Mouse (Mus musculus): ENCODE measurements around the gene Tuba1b. TPM values are rescaled to one million over a fixed set of nuclear protein-coding genes. Genes with fewer than 3 reads are reported as not detected.

The Tuba1b gene
- polyA plus RNA-seq, 1 experiment from 2014 or later, result 2,216 TPM

DNA sequence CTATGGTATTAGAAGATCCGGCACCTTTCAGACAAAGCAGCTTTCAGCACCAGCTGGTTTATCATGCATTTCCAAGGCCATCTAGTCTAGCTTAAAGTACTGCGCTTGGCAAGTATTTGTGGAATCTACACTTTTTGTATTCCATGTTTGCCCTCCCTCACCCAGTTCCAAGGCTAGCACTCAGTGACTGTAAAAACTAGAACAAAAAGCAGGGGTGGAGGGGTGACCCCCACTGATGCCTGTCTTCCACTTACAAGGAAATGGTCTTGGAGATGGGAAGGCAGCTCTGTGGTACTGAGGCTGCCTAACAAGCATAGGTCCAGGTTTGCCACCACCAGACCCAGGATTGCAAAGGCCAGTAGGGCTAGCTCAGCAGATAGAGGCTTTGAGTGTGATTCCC, 31.8 kb downstream of the Tuba1b start:
- Histone ChIP-seq H3K4me2 (no peak overlapping the region), H3K27ac (ENCODE audit: low read depth) (no peak overlapping the region), H3K4me1 (ENCODE audit: insufficient read depth) (peaks cover 7% of the 10 kb centered on the region; the same call in 1 of the 2 replicates), H3K36me3 (ENCODE audit: insufficient read depth) (peaks cover 28% of the 10 kb centered on the region), H3K9me3 (ENCODE audit: low read depth, low read length) (no peaks in the 10 kb centered on the region), H3K27me3 (ENCODE audit: insufficient read depth, low read length) (peaks cover 26% of the 10 kb centered on the region), H3K9ac (no peak overlapping the region), H3K4me3 (ENCODE audit: low read depth, low read length) (no peak overlapping the region)
- TF ChIP-seq CTCF (IDR thresholded peaks at IDR 0.05; ENCODE audit: low read depth), result no peak
- ATAC-seq (ENCODE audit: insufficient read depth), result no peak
- 87% methylated on average over 2 of the region's 2 CpGs for WGBS
- DNase-seq, result no peak

DNA sequence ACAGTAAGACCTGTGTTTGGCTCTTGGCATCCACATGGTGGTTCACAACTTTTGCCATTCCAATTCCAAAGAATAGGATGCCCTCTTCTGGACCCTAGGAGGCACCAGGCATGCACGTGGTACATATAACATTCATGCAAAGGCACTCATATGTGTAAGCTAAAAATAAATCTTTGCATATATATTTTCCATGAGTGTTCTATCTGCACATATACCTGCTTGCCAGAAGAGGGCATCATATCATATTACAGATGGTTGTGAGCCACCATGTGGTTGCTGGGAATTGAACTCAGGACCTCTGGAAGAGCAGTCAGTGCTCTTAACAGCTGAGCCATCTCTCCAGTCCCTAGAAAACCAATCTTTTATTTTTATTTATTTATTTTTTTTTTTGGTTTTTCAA, 32.8 kb downstream of the Tuba1b start:
- peaks cover 7% of the 10 kb centered on the region; the same call in 1 of the 2 replicates for H3K4me1 ChIP-seq (ENCODE audit: insufficient read depth)
- ATAC-seq (ENCODE audit: insufficient read depth), result no peak
- peaks cover 36% of the 10 kb centered on the region for H3K27me3 ChIP-seq (ENCODE audit: insufficient read depth, low read length)
- no peak for TF ChIP-seq CTCF (IDR thresholded peaks at IDR 0.05; ENCODE audit: low read depth)
- no peak overlapping the region for H3K4me2 ChIP-seq
- H3K27ac ChIP-seq (ENCODE audit: low read depth), result no peak overlapping the region
- DNase-seq, result no peak
- no peak overlapping the region for H3K4me3 ChIP-seq (ENCODE audit: low read depth, low read length)
- no peaks in the 10 kb centered on the region for H3K9me3 ChIP-seq (ENCODE audit: low read depth, low read length)
- no peak overlapping the region for H3K9ac ChIP-seq
- 61% methylated on average over 1 of the region's 1 CpGs for WGBS
- peaks cover 21% of the 10 kb centered on the region for H3K36me3 ChIP-seq (ENCODE audit: insufficient read depth)

DNA sequence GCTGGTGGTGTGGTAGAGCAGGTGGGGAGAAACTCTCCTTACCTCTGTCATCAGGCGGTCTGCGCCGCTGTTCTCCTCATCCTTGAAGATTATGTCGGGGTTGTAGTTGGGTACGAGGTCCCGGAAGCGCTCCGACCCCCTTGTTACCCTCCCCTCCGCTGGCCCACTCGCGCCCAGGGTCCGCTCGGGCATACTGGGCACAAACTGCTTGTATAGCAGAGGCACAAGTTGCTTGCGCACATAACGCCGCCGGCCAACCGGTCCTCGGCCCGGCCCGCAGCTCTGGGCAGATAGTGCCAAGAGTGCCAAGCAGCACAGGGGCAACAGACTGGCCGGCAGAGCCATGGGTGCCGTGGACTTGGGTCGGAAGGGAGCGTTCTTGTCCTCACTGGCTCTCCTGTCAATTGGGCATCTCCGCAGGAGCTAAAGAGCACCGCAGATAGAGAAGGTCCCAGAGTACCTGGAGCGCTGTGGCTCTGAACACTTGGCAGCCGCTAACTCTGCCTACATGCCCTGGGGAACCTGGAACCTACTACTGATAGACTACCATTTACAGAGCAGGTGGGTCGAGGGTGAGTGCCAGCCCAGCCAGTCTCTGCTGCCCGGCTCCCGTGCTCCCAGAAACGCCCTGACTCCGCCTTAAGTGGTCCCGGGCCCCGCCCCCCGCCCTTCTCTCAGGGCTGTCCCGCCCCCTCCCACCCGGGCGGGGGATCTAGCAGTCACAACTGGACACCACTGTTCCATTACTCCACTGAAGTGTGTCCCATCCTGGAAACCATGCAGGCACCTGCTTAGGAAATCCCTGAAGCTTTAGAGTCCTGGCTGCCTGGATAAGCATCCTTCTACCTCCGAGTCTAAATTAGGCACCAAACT, 36.2 kb downstream of the Tuba1b start, which contains the start of gene Dhh:
Gene Dhh, minus strand, starts transcription at position 613 of the 873 bp plus-strand sequence.
- no peak for TF ChIP-seq CTCF (IDR thresholded peaks at IDR 0.05; ENCODE audit: low read depth)
- Histone ChIP-seq H3K4me2 (peak within 1 kb of the TSS; percentile 54), H3K9me3 (ENCODE audit: low read depth, low read length) (no peaks in the 10 kb centered on the region), H3K36me3 (ENCODE audit: insufficient read depth) (no peaks in the 10 kb centered on the region), H3K27me3 (ENCODE audit: insufficient read depth, low read length) (peaks cover 70% of the 10 kb centered on the region), H3K4me1 (ENCODE audit: insufficient read depth) (peaks cover 14% of the 10 kb centered on the region; the same call in 1 of the 2 replicates), H3K27ac (ENCODE audit: low read depth) (no peak within 1 kb of the TSS), H3K9ac (no peak within 1 kb of the TSS), H3K4me3 (ENCODE audit: low read depth, low read length) (peak within 1 kb of the TSS; percentile 26)
- WGBS, result under 1% methylated on average over 41 of the region's 41 CpGs
- no peak for ATAC-seq (ENCODE audit: insufficient read depth)
- DNase-seq, result peak; percentile 56

DNA sequence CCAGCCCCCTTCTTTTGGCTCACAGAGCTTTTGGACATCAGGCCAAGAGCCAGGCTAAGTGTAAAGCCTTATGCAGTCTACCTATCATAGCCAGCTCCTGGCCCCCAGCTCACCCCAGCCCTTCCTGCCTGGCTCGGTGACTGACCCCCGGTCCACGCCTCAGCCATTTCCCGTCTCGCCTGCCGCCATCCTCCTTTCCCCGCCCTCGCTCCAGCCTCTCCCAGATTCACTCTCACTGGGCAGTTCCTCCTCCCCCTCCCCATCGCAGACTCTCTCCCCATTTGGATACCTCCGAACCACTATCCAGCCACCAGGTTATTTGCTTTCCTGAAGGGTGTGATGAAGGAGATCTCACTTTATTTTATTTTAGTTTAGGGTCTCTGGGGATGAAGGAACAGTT, 36.9 kb downstream of the Tuba1b start:
- DNase-seq, result peak; percentile 22
- peak overlapping the region; percentile 26 for H3K4me3 ChIP-seq (ENCODE audit: low read depth, low read length)
- H3K27me3 ChIP-seq (ENCODE audit: insufficient read depth, low read length), result peaks cover 77% of the 10 kb centered on the region
- no peak overlapping the region for H3K9ac ChIP-seq
- ATAC-seq (ENCODE audit: insufficient read depth), result no peak
- H3K36me3 ChIP-seq (ENCODE audit: insufficient read depth), result no peaks in the 10 kb centered on the region
- H3K9me3 ChIP-seq (ENCODE audit: low read depth, low read length), result no peaks in the 10 kb centered on the region
- under 1% methylated on average over 10 of the region's 10 CpGs for WGBS
- peak overlapping the region; percentile 54 for H3K4me2 ChIP-seq
- H3K27ac ChIP-seq (ENCODE audit: low read depth), result no peak overlapping the region
- peaks cover 14% of the 10 kb centered on the region; the same call in 1 of the 2 replicates for H3K4me1 ChIP-seq (ENCODE audit: insufficient read depth)
- no peak for TF ChIP-seq CTCF (IDR thresholded peaks at IDR 0.05; ENCODE audit: low read depth)

DNA sequence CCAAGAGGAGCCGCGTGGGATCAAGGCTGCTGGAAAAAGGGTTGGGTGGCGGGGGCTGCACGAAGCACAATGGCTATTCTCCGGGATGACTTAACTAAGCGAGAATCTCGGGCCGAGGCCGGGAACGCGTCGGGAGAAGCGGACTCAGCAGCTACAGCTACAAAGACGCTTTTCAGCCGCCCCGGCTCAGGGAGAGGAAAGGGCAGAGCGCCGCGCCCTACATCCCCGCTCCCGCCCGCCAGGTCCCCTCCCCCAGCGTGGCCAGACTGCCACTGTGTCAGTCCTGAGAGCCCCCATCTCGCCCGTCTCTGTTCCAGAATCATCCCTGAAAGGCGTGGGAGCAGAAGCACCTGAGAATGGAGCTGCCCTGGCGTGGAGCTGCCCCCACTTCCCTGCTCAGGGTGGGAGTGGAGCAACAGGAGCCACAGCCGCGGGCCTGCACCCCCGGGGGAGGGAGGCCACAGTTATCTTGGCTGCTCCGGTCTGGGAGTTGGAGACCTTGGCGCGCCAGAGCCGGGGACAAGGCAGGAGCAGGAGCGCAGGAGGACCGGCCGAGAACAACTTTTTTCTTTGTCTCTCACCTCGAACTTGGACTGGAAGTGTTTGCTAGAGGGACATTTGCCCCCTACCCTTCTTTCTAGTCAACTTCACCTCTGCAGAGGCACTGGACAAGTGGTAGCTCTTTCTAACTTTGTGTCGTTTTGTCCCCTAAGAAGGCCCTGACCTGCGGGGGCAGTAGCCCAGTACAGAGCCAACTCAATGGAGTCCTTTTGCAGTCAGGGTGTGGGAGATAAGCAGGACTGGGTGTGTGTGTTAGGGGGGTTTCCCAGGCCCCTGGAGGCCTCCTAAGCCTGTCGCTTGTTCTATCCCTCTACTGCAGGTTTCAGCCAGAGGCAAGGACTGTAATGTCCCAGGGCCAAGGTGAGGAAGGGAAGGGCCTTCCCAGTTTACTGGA, 38.5 kb downstream of the Tuba1b start:
- 0 out of 2 replicates have a peak, but pooled peaks have one; percentile 29 for ATAC-seq (ENCODE audit: insufficient read depth)
- H3K4me1 ChIP-seq (ENCODE audit: insufficient read depth), result peaks cover 14% of the 10 kb centered on the region; the same call in 1 of the 2 replicates
- peaks cover 84% of the 10 kb centered on the region for H3K27me3 ChIP-seq (ENCODE audit: insufficient read depth, low read length)
- peak overlapping the region; percentile 56 for H3K4me3 ChIP-seq (ENCODE audit: low read depth, low read length)
- H3K9ac ChIP-seq, result no peak overlapping the region
- no peaks in the 10 kb centered on the region for H3K9me3 ChIP-seq (ENCODE audit: low read depth, low read length)
- peak overlapping the region; percentile 100 for H3K4me2 ChIP-seq
- DNase-seq, result peak; percentile 67
- TF ChIP-seq CTCF (IDR thresholded peaks at IDR 0.05; ENCODE audit: low read depth), result no peak
- whole genome bisulfite sequencing, result 4% methylated on average over 40 of the region's 41 CpGs
- H3K27ac ChIP-seq (ENCODE audit: low read depth), result peak overlapping the region; percentile 42; the same call in 1 of the 2 replicates
- H3K36me3 ChIP-seq (ENCODE audit: insufficient read depth), result no peaks in the 10 kb centered on the region

DNA sequence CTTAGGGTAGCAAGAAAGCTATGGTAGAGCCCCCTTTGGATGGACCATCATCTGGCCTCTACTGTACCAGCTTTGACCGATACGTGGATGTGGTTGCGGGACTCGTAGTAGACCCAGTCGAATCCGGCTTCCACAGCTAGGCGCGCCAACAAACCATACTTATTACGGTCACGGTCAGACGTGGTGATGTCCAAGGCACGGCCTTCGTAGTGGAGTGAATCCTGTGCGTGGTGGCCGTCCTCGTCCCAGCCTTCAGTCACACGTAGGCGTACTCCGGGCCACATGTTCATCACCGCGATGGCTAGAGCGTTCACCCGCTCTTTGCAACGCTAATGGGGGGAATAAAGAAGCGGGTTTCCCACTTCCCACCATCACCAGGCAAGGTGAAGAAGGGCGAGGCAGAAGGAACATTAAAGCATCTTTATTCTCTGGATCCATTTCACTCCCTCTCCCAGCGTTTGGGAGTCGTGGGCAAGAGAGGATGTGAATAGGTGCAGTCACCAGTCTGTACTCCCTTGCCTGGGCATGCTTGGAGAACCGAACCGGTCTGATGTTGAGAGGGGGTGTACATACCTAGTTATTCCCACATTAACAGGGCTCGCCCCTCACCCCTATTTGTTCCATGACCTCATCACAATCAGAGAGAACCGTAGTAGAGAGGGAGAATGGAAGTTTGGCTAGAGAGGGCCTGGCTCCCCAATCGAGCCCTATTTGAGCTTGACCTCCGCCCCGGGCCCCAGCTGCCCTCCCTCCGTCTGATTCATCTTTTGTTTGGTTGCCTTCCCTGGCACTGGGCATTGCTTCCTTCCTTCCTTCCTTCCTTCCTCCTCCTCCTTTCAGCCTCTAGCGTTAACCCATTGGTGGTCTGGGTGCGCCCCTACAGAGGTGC, 39.4 kb downstream of the Tuba1b start:
- Histone ChIP-seq H3K4me3 (ENCODE audit: low read depth, low read length) (peak overlapping the region; percentile 56), H3K27ac (ENCODE audit: low read depth) (no peak overlapping the region), H3K4me2 (peak overlapping the region; percentile 100), H3K9ac (no peak overlapping the region), H3K9me3 (ENCODE audit: low read depth, low read length) (no peaks in the 10 kb centered on the region), H3K36me3 (ENCODE audit: insufficient read depth) (no peaks in the 10 kb centered on the region), H3K27me3 (ENCODE audit: insufficient read depth, low read length) (peaks cover 79% of the 10 kb centered on the region), H3K4me1 (ENCODE audit: insufficient read depth) (peaks cover 14% of the 10 kb centered on the region; the same call in 1 of the 2 replicates)
- DNase-seq (peak; percentile 31), ATAC-seq (ENCODE audit: insufficient read depth) (no peak)
- TF ChIP-seq CTCF (IDR thresholded peaks at IDR 0.05; ENCODE audit: low read depth), result no peak
- 4% methylated on average over 38 of the region's 38 CpGs for WGBS
